Mouse (Mus musculus) embryonic facial prominence, embryonic 13.5 days (tissue): ENCODE measurements around the gene Fsd2. TPM values are rescaled to one million over a fixed set of nuclear protein-coding genes. Genes with fewer than 3 reads are reported as not detected.

ENCODE experiments used
- ATAC-seq: fragments of 200-750 bp; cut with Nextera tagmentation; 2 replicates; pipeline ENCODE4 v1.8.0; 2017; ENCODE audit warnings: low read depth; ENCODE audit not compliant: insufficient number of reproducible peaks, insufficient read depth, low FRiP score, low TSS enrichment
- H3K27ac ChIP-seq: fragments of 300-500 bp; sonication (generic); 2 replicates; pipeline ENCODE4 v1.5.1; 2015; ENCODE audit warnings: moderate library complexity, mild to moderate bottlenecking, inconsistent platforms
- H3K27me3 ChIP-seq: fragments of 300-500 bp; sonication (generic); 2 replicates; pipeline ENCODE4 v1.6.1; 2015; ENCODE audit warnings: mild to moderate bottlenecking, inconsistent platforms
- H3K36me3 ChIP-seq: fragments of 300-500 bp; sonication (generic); 2 replicates; pipeline ENCODE4 v1.6.1; 2015; ENCODE audit warnings: mild to moderate bottlenecking, inconsistent platforms
- H3K4me1 ChIP-seq: fragments of 300-500 bp; sonication (generic); 2 replicates; pipeline ENCODE4 v1.6.1; 2015; ENCODE audit warnings: inconsistent platforms
- H3K4me2 ChIP-seq: fragments of 300-500 bp; sonication (generic); 2 replicates; pipeline ENCODE4 v1.6.1; 2015; ENCODE audit warnings: moderate library complexity, mild to moderate bottlenecking, inconsistent platforms
- H3K4me3 ChIP-seq: fragments of 300-500 bp; sonication (generic); 2 replicates; pipeline ENCODE4 v1.5.1; 2015; ENCODE audit warnings: mild to moderate bottlenecking, inconsistent platforms
- H3K9ac ChIP-seq: fragments of 300-500 bp; sonication (generic); 2 replicates; pipeline ENCODE4 v1.6.1; 2015; ENCODE audit warnings: mild to moderate bottlenecking, inconsistent platforms
- H3K9me3 ChIP-seq: fragments of 300-500 bp; sonication (generic); 2 replicates; pipeline ENCODE4 v1.6.1; 2016; ENCODE audit warnings: inconsistent platforms
- WGBS: fragments of 180-500 bp; shearing (Covaris S2); methylation state at CpG from one replicate; pipeline ENCODE4 v1.1.7; 2015; ENCODE audit warnings: mixed read lengths; 5-methylcytosine and 5-hydroxymethylcytosine counted together
- polyA plus RNA-seq: library from polyadenylated mRNA; unstranded; fragments of >200 nt; fragmentation: Nextera tagmentation; extraction: Ambion mirVana; gene quantifications from 2 replicates; pipeline ENCODE4 v1.2.1, GENCODE M21; 2015

The Fsd2 gene
- polyA plus RNA-seq: 0.08 and 0.21 TPM in 2 replicates

DNA sequence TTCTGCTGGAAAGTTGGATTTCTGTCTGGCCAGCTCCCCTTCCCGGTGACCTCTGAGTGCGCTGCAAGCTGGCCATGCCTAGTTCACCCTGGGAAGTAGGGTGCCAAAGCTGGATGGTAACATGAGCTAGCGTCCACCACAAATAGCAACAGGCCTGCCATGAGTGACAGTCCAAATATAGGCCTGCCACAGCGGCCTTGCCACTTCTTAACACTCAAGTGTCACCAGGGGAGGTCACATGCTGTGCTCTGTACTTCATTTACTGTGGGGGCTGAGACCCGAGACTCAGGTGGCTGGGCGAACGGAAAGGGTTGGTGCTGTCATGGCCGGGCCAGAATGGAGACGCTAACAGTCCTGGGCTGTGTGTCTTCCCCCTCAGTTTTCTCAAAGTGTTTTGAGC, at the start of gene Fsd2:
TSS of gene Fsd2 (minus strand) at position 53 of the 400 bp plus-strand sequence.
- Histone ChIP-seq H3K27ac (no peak within 1 kb of the TSS), H3K27me3 (no peaks in the 10 kb centered on the region), H3K4me1 (peaks cover 2% of the 10 kb centered on the region), H3K9ac (no peak within 1 kb of the TSS), H3K36me3 (no peaks in the 10 kb centered on the region), H3K9me3 (no peaks in the 10 kb centered on the region), H3K4me3 (no peak within 1 kb of the TSS), H3K4me2 (no peak within 1 kb of the TSS)
- ATAC-seq: no peak
- 72% methylated on average over 9 of the region's 9 CpGs for WGBS

DNA sequence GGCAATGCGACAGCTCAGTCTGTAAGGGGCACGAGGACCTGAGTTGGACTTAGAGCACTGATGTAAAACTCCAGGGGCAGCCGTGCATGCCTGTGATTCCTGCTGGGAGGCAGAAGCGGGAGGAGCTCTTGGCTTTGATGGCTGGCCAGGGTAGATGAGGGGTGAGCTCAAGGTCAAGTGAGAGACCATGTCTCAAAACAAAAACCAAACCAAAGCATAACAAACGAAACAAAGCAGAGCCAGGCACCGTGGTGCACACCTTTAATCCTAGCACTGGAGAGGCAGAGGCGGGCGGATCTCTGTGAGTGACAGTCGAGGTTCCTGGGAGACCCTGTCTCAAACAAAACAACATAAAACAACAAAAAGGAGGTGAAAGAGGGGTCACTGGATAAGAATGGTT, 48.3 kb upstream of the Fsd2 start:
- Histone ChIP-seq H3K4me3 (no peak overlapping the region), H3K27ac (no peak overlapping the region), H3K36me3 (no peaks in the 10 kb centered on the region), H3K4me2 (no peak overlapping the region), H3K9ac (no peak overlapping the region), H3K9me3 (no peaks in the 10 kb centered on the region), H3K27me3 (no peaks in the 10 kb centered on the region), H3K4me1 (no peaks in the 10 kb centered on the region)
- ATAC-seq: no peak
- WGBS: 84% methylated on average over 9 of the region's 9 CpGs

DNA sequence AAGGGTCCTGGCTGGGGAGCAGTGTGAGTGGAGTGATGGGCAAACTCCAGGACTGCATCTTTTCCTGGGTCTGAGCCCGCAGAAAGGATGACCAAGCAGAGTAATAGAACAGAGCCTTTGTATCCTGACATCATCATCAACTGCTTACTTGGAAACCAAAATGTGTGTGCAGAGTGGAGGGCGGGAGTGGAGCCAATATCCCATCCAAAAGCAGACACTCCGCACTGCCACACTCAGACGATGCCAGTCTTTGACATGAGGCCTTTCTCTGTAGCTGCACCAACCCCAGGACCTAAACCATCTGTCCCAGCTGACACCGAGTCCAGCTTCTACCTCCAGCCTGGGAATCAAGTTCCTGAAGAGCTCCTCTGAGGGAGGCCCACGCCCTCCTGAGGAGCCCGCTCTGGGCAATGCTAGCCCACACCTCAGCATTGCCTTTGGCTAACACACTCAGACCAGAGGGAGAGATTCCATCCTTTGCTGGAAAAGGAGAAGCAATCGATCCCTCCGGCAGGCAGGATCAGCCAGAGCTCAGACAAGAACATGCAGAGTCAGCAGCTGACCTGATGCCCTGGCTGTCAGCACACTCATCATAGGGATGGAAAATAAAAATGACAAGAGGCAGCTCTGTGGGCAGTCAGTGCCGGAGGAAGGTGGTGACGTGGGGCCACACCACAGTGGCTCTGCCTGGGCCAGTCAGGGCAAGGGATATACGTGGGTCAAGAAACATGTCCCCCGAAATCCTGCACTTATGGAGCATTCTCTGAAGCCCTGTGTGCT, 46.3 kb upstream of the Fsd2 start:
- ATAC-seq: no peak

DNA sequence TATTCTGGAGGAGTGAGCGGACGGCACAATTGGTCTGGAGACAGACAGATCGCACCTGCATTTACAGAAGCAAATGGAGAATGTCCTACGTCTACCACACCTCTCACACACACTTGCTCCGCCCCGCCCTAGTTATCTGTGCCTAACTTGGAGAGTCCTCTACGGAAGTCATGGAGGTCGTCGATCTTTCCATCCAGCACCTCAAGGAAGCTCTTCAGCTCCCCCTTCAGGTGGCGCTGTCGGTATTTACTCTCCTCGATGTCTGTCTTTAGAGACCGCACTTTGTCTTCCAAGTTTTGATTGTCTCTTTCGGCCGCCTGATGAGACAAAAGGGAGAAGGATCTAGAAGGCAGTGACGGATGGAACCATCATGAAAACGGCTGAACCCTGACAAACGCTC, 43.4 kb upstream of the Fsd2 start:
- Histone ChIP-seq H3K4me2 (no peak overlapping the region), H3K4me3 (no peak overlapping the region), H3K27me3 (no peaks in the 10 kb centered on the region), H3K9ac (no peak overlapping the region), H3K27ac (no peak overlapping the region), H3K9me3 (no peaks in the 10 kb centered on the region), H3K36me3 (no peaks in the 10 kb centered on the region), H3K4me1 (no peaks in the 10 kb centered on the region)
- 66% methylated on average over 18 of the region's 18 CpGs for WGBS
- no peak for ATAC-seq

More for the DNA sequence above, 46.3 kb upstream of the Fsd2 start:
- no peak overlapping the region for H3K9ac ChIP-seq
- H3K9me3 ChIP-seq: no peaks in the 10 kb centered on the region
- WGBS: 84% methylated on average over 13 of the region's 13 CpGs
- no peak overlapping the region for H3K4me2 ChIP-seq
- H3K36me3 ChIP-seq: no peaks in the 10 kb centered on the region
- H3K27me3 ChIP-seq: no peaks in the 10 kb centered on the region
- no peaks in the 10 kb centered on the region for H3K4me1 ChIP-seq
- no peak overlapping the region for H3K4me3 ChIP-seq
- H3K27ac ChIP-seq: no peak overlapping the region

DNA sequence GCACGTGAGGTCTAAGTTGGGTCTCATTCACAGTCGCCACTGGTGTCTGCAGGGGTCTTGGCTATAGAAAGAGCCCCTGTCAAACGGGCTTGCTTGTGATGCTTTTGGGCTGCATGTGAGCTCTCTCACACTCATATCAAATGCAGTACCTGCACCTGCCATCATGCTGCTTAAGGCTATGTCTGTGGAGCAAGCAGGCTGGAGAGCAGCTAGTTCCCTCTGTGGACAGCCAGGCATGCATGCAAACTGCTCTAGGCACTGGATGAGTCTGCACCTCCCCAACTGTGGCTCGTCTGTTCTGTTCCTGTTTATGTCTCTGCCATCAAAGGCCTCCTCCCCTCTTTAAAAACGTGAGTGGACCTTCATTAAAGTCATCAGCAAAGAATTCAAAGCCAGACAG, 39.7 kb upstream of the Fsd2 start:
- Histone ChIP-seq H3K9ac (no peak overlapping the region), H3K4me3 (no peak overlapping the region), H3K27ac (no peak overlapping the region), H3K9me3 (no peaks in the 10 kb centered on the region), H3K4me1 (no peaks in the 10 kb centered on the region), H3K27me3 (no peaks in the 10 kb centered on the region), H3K36me3 (no peaks in the 10 kb centered on the region), H3K4me2 (no peak overlapping the region)
- ATAC-seq: no peak
- WGBS: 56% methylated on average over 5 of the region's 5 CpGs

DNA sequence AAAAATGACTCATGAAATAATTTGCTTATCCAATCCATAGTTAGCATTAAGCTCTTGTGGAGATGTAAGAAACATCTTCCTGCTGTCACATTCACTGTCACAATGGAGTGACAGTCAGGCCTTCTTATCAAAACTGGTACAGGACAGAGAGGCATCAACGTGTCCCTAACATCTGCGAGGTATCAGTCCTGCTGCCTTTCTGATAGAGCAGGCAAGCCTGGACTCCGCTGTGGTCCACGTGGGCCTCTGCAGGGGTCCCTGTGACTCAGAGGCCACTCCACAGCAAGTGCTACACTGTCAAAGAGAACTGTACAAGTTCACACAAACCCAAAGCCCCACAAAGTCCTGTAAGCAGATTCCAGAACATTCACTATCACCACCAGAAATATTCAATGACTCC, 38.7 kb upstream of the Fsd2 start:
- Histone ChIP-seq H3K27me3 (no peaks in the 10 kb centered on the region), H3K4me1 (no peaks in the 10 kb centered on the region), H3K36me3 (no peaks in the 10 kb centered on the region), H3K4me3 (no peak overlapping the region), H3K9me3 (no peaks in the 10 kb centered on the region), H3K27ac (no peak overlapping the region), H3K9ac (no peak overlapping the region), H3K4me2 (no peak overlapping the region)
- ATAC-seq: no peak
- 75% methylated on average over 4 of the region's 4 CpGs for WGBS

DNA sequence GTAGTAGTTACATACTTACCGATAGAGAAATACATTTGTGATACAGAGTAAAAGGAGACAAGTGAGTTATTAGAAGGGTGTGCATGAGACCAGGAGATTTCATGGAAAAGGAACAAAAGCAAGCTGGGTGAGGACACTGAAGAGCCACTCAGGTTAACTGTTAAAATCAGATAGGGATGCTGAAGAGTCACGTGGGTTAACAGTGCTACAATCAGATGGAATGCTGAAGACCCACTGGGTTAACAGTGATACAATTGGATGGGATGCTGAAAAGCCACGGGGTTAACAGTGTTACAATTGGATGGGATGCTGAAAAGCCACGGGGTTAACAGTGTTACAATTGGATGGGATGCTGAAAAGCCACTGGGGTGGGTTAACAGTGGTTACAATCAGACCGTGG, 38.2 kb upstream of the Fsd2 start:
- H3K36me3 ChIP-seq: no peaks in the 10 kb centered on the region
- H3K27me3 ChIP-seq: no peaks in the 10 kb centered on the region
- H3K9ac ChIP-seq: no peak overlapping the region
- H3K27ac ChIP-seq: no peak overlapping the region
- H3K4me1 ChIP-seq: no peaks in the 10 kb centered on the region
- no peak overlapping the region for H3K4me3 ChIP-seq
- WGBS: 81% methylated on average over 5 of the region's 5 CpGs
- no peaks in the 10 kb centered on the region for H3K9me3 ChIP-seq
- ATAC-seq: no peak
- no peak overlapping the region for H3K4me2 ChIP-seq

DNA sequence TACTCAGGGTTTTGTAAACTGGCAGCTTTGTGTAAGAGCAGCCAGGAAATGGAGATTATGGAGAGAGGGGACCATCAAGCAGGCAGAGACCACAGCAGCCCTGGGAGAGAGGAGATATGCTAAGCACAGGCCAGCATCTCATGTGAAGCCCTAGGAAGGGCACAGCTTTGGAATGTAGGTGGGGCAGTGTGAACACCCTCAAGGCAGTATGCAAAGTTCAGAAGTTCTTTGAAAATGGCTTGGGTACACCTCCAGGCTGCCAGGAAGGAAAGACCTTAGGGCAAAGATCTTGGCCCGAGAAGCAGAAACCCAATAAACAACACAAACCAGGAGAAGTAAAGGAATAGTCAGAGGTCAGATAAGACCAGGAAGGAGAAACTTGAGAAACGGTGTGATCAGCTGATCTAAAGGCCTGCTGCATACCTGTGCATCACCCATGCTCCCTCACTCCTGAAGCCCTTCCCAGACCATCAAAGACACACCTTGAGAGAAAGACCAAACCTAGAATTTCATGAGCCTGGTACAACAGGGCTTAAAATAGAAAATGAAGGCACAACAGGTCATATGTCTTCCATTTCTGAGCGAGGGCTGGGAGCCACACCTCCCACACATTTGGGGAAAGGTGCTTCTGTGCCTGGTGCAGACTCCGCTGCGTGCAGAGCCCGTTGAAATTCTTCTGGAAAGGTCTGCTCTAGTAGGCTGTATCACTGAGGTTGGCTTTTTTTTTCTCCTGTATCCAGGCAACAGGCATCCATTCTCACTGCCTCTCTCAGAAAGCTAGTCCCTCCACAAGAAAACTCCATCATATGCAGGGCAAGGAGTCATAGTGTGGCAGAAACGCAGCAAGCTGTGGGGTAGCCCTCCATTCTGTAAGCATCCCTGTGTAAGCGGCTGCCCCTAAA, 32.9 kb upstream of the Fsd2 start:
- peaks cover 13% of the 10 kb centered on the region; the same call in 1 of the 2 replicates for H3K4me1 ChIP-seq
- no peaks in the 10 kb centered on the region for H3K9me3 ChIP-seq
- peaks cover 27% of the 10 kb centered on the region for H3K36me3 ChIP-seq
- H3K9ac ChIP-seq: no peak overlapping the region
- no peak for ATAC-seq
- no peak overlapping the region for H3K27ac ChIP-seq
- 63% methylated on average over 8 of the region's 8 CpGs for WGBS
- H3K4me3 ChIP-seq: no peak overlapping the region
- no peak overlapping the region for H3K4me2 ChIP-seq
- no peaks in the 10 kb centered on the region for H3K27me3 ChIP-seq

DNA sequence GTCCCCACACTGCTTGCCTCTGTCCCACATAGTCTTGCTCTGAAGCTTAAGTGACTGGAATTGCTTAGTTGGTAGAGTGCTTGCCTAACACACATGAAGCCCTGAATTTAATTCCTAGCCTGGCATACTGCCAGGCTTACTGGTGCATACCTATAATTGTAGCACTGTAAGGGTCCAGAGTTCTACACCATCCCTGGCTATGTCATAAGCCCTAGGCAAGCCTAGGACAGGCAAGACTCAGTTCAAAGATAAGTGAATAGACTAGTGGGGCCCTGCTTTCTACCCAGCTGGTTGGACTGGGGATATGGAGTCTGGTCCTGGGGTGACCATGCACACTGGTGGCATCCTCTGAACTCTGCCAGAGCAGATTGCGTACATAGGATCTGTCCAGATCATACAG, 30.9 kb upstream of the Fsd2 start:
- Histone ChIP-seq H3K36me3 (peaks cover 43% of the 10 kb centered on the region), H3K27me3 (no peaks in the 10 kb centered on the region), H3K9ac (no peak overlapping the region), H3K27ac (no peak overlapping the region), H3K9me3 (no peaks in the 10 kb centered on the region), H3K4me2 (no peak overlapping the region), H3K4me1 (peaks cover 13% of the 10 kb centered on the region; the same call in 1 of the 2 replicates), H3K4me3 (no peak overlapping the region)
- ATAC-seq: no peak
- 100% methylated on average over 1 of the region's 1 CpGs for WGBS

DNA sequence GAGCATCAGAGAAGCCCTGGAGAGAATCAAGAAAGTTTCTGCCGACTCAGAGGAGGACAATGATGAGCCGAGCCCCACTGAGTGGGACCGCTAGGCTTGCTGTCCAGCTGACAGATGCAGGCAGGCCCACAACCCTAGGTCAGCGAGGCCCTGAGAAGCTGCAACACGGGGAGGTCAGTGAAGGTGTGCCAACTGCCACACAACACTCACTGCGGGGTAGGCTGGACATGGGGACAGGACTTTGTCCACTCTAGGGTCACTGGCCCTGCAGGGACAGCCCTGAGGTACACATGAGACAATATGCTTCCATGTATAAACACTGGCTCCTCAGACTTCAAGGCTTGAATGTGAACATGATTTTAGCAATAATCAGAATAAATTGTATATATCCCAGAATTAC, 29.3 kb upstream of the Fsd2 start:
- no peak overlapping the region for H3K4me3 ChIP-seq
- no peak overlapping the region for H3K4me2 ChIP-seq
- H3K4me1 ChIP-seq: peaks cover 13% of the 10 kb centered on the region; the same call in 1 of the 2 replicates
- H3K27ac ChIP-seq: no peak overlapping the region
- ATAC-seq: no peak
- H3K27me3 ChIP-seq: no peaks in the 10 kb centered on the region
- no peaks in the 10 kb centered on the region for H3K9me3 ChIP-seq
- H3K9ac ChIP-seq: no peak overlapping the region
- peaks cover 52% of the 10 kb centered on the region for H3K36me3 ChIP-seq
- 87% methylated on average over 6 of the region's 6 CpGs for WGBS

DNA sequence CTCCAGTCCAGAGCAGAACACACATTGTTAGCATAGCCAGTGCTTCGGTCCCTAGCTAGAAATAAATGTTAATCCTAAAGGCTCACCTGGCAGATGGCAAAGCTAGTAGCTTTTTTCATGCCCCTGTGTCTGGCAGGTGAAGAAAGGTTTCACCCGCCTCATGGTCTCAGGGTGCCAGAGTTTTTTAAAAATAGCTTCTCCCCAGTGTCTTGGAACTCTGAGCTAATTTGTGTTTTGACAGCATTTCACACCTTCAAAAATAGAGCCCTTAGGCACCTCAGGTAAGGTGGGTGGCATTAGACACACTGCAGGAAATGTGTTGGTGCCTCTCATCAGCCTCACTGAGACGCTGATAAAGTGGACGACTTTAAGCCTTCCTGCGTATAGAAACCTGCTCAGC, 28.3 kb upstream of the Fsd2 start:
- Histone ChIP-seq H3K9me3 (no peaks in the 10 kb centered on the region), H3K27ac (no peak overlapping the region), H3K4me2 (no peak overlapping the region), H3K27me3 (no peaks in the 10 kb centered on the region), H3K36me3 (peaks cover 53% of the 10 kb centered on the region), H3K9ac (no peak overlapping the region), H3K4me3 (no peak overlapping the region), H3K4me1 (peaks cover 13% of the 10 kb centered on the region; the same call in 1 of the 2 replicates)
- 84% methylated on average over 5 of the region's 5 CpGs for WGBS
- ATAC-seq: no peak

DNA sequence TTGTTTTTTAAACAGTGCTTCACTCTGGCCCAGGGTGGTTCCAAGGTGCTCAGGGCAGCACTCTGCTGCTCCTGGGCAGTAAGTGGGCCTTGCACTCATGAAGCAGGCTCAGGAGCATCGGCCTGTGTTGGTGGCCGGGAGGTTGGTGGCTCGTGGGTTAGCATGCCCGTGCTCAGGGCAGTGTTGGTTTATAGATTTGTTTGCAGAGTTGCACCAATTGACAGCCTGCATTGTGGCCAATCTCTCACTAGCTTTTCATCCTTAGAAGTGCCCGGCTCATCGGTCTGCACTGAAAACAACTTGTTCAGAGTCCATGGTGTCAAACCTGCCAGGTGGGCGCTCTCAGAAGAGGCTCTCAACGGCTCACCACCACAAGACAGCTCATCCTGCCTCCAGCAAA, 26.6 kb upstream of the Fsd2 start:
- Histone ChIP-seq H3K4me2 (no peak overlapping the region), H3K27ac (no peak overlapping the region), H3K36me3 (peaks cover 58% of the 10 kb centered on the region), H3K9ac (no peak overlapping the region), H3K4me1 (0 out of 2 replicates have a peak, but pooled peaks cover 8% of the 10 kb centered on the region), H3K9me3 (no peaks in the 10 kb centered on the region), H3K27me3 (no peaks in the 10 kb centered on the region), H3K4me3 (no peak overlapping the region)
- no peak for ATAC-seq
- WGBS: 91% methylated on average over 8 of the region's 8 CpGs
